Mouse (Mus musculus) lung, postnatal 0 days (tissue): ENCODE results near the gene Zfp207.

Source experiments
- CTCF ChIP-seq: IDR thresholded peaks from 2 replicates; pipeline ENCODE4 v1.5.1; 2016; ENCODE audit warnings: antibody characterized with exemption, mild to moderate bottlenecking
- EP300 ChIP-seq: IDR thresholded peaks from 2 replicates; pipeline ENCODE4 v1.6.1; 2016; ENCODE audit warnings: antibody characterized with exemption, mild to moderate bottlenecking, control low read depth

GRCm38 (mm10) chr11:80424691-80425090 lies 41.6 kb downstream of the Zfp207 start:
- no peak for TF ChIP-seq EP300
- TF ChIP-seq CTCF = no peak
